Mouse (Mus musculus) adipocyte (in vitro differentiated cells): ENCODE measurements at regions not wholly inside any gene's neighbourhood (a gene's known extent, or its start where the extent isn't known, plus 50 kb on each side); places are given as distances from the start of the nearest gene placed in this dataset.

ENCODE experiments used
- DNase-seq: peaks from one replicate; pipeline ENCODE4 v3.0.0-alpha.2; 2016; ENCODE audit warnings: low spot score

- no peak for DNase-seq
Observed at GRCm38 (mm10) chr17:87867611-87868010, 53.2 kb upstream of the Rpl36-ps4 start.

- no peak for DNase-seq
Observed at GRCm38 (mm10) chr17:87866719-87867318, 54.0 kb upstream of the Rpl36-ps4 start.

- DNase-seq = no peak
Observed at GRCm38 (mm10) chr17:87866165-87866564, 54.6 kb upstream of the Rpl36-ps4 start.

GRCm38 (mm10) chr17:87865439-87865838, 55.3 kb upstream of the Rpl36-ps4 start:
- no peak for DNase-seq

- DNase-seq = no peak
Observed at GRCm38 (mm10) chr17:87864842-87865241, 55.9 kb upstream of the Rpl36-ps4 start.

GRCm38 (mm10) chr17:87861587-87861986, 59.2 kb upstream of the Rpl36-ps4 start:
- DNase-seq = no peak

- DNase-seq = peak; percentile 18
Observed at GRCm38 (mm10) chr17:87851456-87851855, 53.7 kb upstream of the Kcnk12 start.

- peak; percentile 14 for DNase-seq
Observed at GRCm38 (mm10) chr17:87849897-87850296, 52.1 kb upstream of the Kcnk12 start.

GRCm38 (mm10) chr17:87849421-87849820, 51.6 kb upstream of the Kcnk12 start:
- no peak for DNase-seq

- DNase-seq = no peak
Observed at GRCm38 (mm10) chr17:87848964-87849363, 51.2 kb upstream of the Kcnk12 start.
